Mouse (Mus musculus): Measurements from ENCODE around the gene Rpl3l. TPM values are rescaled to one million over a fixed set of nuclear protein-coding genes. Genes with fewer than 3 reads are reported as not detected.
A peak's percentile ranks its signal among the peaks of the same experiment; 100 is the strongest.
"Not testable (repeated sequence)": the region's sequence is repeated elsewhere in the genome, so short reads cannot be mapped to it uniquely, and the experiment has no call there.

The Rpl3l gene
- total RNA-seq, 4 experiments from 2014 or later: 389 to 453 (median 417) TPM

DNA sequence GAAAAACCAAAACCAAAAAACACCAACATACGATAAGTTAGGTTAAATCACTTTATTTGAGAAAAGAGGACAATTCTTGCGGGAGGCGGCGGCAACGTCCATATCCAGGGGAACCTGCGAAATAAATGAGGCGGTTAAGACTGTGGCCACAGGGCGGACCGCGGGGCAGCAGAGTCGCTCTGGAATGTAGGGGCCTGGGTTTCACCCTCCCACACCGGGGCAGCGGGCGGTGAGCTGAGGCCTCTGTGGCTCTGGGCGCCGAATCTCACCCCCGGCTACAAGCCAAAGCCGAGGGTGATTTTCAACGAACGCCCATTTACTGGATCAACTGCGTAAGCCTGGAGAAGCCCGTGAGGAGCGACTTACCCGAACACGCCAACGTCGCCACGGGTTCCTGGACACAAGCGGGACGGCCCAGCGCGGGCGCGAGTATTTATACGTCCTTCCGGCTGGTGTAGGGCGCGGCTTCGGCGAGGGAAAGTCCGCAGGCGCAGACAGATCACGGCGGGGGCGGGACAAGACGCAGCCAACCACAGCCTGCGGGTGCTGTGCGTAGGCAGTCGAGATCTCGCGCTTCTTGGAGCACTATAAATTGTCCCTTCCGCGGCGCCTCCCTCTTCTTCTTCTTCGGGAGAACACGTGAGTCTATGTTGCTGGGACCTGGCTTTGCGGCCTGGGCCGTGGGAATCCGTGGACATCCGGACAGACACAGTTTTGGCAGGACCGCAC is 8.0 kb upstream of the Rpl3l start:
- DNase-seq (ENCODE audit: low spot score): peak; percentile 97

DNA sequence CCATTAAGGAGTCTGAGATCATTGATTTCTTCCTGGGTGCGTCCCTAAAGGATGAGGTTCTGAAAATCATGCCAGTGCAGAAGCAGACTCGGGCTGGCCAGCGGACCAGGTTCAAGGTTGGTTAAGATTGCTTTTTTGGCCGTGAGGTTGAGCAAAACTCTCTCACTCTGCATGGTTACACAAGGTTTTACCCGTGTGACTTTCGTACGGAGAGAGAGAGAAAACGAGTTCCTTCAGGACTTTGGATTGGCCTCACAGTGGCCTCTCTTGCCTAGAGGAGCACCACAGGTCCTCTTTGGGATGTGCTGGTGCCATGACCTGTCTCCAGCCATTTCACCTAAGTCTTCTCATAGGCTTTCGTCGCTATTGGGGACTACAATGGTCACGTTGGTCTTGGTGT is 7.0 kb upstream of the Rpl3l start:
- not testable (repeated sequence) for DNase-seq (ENCODE audit: low spot score)

DNA sequence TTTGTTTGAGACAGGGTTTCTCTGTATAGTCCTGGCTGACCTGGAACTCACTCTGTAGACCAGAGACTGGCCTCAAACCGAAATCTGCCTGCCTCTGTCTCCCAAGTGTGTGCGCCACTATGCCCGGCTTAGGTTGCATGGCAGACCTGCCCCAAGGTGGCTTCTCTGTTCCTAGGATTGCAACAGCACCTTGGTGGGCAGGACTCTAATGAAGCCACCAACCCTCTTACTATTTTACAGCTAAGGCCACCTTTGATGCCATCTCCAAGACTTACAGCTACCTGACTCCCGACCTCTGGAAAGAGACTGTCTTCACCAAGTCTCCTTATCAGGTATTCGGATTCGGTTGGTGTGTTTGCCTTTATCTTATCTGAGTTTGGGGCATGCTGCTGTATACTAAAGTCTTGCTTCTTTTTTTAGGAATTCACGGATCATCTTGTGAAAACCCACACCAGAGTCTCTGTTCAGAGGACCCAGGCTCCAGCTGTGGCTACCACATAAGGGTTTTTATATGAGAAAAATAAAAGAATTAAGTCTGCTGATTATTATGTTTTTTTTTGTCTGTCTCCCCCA is 6.2 kb upstream of the Rpl3l start:
- DNase-seq (ENCODE audit: low spot score): not testable (repeated sequence)

DNA sequence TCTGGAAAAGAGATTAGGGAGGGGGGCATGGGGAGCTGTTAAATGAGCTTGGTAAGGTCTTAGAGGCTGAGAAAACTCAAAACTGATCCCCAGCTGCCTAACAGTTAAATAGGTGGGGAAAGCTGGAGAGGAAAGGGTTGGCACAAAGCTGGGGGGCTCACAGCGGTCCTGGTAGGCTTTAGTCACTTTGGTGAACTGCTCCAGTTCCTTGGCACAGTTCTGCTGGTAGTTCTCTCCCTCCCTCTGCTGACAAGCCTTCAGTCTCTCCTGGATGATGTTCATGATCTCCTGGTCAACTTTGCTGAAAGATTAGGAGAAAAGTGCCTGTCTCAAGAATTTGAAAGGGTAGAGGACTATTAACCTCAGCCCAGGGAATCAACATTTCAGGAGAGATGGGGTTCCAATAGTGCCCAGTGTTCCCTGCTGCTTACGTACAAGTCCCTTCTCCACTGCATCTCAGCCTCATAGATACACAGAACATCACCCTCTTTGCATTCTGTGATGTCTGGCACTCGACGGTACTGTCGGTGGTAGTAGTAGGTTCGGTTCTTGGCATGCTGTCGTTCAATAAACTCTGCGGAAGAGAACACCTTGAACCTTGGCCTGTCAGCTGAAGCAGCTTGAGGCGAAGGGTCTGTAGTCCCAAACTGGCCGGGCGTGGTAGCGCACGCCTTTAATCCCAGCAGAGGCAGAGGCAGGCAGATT is 5.2 kb upstream of the Rpl3l start:
- no peak for DNase-seq (ENCODE audit: low spot score)

DNA sequence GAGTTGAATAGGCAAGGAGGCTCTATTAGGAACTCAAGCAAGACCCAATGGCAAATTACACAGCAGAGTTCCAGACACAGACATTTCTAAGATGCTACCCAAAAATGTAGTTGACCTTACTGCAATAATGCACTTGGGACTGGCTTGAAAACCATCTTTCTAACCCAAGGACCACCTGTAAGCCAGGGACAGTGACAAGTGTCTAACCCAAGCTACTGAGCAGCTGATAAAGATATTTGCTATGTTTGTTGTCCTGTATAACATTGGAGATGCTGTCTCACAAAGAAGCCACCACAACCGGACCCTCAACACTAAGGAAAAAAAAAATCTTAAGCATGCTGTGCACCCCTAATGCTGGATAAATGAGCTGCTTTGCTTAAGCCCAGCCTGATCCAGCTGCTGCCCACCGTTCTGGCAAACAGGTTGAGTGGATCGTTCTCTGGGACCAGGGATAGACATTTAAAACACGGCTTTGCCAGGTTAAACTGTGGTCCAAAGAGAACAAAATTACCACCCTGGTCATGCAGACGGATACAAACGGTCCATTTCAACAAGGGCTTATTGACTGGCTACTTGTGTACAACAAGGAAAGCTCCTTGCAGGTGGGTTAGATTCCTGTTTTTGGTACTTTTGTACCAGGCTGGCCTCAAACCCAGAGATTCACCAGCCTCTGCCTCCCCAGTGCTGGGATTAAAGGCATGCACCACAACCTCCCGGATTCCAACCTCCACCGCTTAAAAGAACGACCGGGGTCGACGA is 4.3 kb upstream of the Rpl3l start:
- no peak for DNase-seq (ENCODE audit: low spot score)

DNA sequence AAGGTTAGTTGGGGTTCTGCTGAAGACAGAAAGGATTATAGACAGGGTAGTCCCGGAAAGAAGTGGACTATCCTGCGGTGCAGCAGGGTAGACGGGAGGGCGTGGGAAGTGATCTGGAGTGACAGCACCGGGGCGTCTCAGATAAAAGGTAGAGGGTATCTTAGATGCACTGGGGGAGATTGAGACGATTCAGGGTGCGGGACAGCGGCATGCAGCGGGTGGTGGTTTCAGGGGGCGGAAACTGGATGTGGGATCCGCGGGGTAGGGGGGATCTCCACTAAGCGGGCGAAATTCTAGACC is 3.8 kb upstream of the Rpl3l start:
- no peak for DNase-seq (ENCODE audit: low spot score)

DNA sequence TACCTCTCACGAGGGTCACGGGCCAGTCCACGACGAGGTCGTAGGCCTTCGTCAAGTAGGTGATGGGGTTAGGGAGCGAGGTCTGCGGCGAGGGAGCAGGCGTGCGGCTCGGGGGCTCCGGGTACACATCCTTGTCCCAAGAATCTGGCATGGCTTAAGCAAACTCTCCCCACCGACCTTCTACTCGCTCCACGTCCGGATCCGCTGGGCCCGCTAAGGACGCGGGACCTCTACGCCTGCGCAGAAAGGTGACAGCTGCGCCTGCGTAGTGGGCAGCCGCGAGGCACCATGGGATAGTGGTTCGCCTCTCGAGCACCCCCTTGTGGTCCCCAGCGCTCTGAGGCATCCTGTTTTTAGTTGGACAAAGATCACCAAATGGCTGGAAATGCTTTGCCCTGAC is 3.4 kb upstream of the Rpl3l start, which contains the start of gene Ndufb10:
Gene Ndufb10 (minus strand): TSS at position 295 of the 400 bp plus-strand sequence.
- peak; percentile 96 for DNase-seq (ENCODE audit: low spot score)

DNA sequence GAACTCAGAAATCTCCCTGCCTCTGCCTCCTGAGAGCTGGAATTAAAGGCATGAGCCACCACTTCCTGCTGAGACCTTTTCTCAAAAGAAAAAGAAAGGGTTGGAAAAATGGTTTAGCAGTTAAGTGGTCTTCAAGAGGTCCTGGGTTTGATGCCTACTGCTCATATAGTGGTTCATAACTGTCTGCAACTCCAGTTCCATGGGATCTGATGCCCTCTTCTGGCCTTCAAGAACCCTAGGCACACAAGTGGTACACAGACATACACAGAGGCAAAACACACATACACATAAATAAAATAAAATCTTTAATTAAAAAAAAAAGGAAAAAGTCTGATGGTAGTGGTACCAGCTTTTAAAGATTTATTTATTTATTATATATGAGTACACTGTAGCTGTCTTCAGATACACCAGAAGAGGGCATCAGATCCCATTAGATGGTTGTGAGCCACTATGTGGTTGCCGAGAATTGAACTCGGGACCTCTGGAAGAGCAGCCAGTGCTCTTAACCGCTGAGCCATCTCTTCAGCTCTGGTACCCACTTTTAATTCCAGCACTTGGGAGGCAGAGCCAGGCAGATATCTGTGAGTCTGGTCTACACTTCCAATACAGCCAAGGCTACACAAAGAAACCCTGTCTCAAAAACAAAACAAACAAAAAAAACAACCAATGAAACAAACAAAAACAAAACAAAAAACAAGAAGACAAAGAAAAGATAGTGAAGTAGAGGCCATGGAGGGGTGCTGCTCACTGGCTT is 1.8 kb upstream of the Rpl3l start:
- no peak for DNase-seq (ENCODE audit: low spot score)

DNA sequence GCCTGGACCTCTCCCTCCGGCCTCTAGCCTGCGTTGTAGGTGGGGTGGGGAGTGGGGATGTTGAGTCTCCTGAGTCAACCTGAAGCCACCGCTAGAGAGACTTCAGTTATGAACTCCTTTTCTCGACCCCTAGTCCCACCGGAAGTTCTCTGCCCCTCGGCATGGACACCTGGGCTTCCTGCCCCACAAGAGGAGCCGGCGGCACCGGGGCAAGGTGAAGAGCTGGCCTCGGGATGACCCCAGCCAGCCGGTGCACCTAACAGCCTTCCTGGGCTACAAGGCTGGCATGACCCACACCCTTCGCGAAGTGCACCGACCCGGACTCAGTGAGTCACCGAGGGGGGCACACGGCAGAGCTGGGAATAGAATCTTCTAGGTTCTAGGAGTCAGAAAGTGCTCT is 564 bp downstream of the Rpl3l start:
- no peak for DNase-seq (ENCODE audit: low spot score)

DNA sequence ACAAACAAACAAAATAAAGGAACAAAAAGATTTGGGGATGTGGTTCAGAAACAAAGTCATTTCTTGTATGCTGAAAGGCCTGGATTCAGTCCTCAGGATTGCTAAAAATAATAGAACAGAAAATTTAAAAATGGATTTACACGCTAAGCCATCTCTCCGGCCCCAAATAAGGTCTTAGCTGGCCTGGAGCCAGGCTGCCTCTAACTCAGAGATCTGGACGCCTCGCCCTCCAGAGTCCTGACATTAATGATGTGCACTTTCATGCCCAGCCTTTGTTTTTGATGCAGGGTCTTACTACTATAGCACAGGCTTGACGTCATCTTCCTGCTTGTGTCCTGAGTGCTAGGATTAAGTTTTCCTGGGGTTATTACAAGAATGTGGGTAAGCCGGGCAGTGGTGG is 1.4 kb downstream of the Rpl3l start:
- no peak for DNase-seq (ENCODE audit: low spot score)

DNA sequence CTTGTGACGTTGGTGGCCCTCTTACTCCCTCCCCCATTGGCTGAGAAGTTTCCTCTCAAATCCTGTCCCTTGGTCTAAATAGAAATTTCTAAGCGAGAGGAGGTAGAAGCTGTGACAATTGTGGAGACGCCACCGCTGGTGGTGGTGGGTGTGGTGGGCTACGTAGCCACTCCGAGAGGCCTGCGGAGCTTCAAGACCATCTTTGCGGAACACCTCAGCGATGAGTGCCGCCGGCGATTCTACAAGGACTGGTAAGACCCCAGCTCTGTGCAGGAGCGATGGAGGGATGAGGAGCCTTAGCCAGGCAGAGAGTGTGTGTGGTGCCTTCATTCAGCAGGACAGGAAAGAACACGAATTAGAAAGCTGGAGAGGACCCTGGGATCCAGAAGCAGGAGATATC is 3.2 kb downstream of the Rpl3l start:
- no peak for DNase-seq (ENCODE audit: low spot score)

DNA sequence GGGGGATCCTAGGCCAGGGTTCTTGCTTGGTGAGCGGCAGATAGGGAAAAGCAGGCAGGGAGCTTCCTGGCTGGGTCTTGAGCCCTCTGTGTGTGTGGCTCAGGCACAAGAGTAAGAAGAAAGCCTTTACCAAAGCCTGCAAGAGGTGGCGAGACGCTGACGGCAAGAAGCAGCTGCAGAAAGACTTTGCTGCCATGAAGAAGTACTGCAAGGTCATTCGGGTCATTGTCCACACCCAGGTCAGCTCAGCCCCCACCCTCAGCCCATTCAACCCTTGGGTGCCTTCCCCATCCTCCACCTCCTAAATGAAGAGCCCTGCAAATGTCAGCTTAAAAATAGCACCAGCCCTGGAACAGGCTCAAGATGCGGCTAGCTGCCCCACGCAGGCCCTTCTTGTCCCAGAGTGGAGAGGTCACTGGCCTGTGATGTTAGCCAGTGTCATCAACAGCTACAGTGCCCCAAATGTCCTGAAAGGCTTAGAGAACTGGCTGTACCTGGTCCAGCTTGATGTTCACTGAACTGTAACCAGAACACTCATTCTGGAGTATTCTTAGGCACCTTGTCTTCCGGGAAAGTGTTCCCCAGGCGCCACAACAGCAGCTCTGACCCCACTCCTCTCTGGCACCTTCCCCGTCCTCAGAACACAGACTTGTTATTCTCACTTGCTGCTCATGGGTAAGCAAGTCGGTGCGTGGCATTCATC is 4.8 kb downstream of the Rpl3l start:
- DNase-seq (ENCODE audit: low spot score): peak; percentile 63

DNA sequence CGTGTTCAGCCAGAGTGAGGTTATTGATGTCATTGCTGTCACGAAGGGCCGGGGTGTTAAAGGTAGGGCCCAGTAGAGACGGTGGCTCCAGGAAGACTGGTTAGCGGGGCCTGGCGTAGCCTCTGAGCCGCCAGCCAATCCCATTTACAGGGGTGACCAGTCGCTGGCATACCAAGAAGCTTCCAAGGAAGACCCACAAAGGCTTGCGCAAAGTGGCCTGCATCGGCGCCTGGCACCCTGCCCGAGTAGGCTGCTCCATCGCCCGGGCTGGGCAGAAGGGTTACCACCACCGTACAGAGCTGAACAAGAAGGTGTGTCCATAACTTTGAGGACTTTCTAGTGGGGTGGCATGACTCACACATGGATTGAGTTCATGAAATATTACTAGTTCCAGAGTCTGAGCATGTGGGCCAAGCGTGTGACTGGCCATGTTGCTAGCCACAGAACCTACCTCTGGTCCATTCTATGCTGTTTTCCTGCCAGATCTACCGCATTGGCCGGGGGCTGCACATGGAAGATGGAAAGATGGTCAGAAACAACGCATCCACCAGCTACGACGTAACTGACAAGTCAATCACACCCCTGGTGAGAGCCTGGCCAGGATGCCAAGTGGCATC is 5.9 kb downstream of the Rpl3l start:
- DNase-seq (ENCODE audit: low spot score): no peak

DNA sequence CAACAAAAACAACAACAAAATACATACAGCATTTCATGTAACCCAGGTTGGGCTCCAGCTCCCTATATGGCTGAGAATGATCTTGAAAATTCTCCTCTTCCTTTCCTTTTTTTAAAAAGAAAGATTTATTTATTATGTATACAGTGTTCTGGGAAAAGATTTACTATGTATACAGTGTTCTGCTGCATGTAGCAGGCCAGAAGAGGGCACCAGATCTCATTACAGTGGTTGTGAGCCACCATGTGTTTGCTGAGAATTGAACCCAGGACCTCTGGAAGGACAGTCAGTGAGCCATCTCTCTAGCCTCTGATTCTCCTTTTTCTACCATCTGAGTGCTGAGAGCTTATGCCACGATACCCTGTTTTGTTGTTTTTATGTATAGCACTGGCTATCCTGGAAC is 6.9 kb downstream of the Rpl3l start:
- no peak for DNase-seq (ENCODE audit: low spot score)

DNA sequence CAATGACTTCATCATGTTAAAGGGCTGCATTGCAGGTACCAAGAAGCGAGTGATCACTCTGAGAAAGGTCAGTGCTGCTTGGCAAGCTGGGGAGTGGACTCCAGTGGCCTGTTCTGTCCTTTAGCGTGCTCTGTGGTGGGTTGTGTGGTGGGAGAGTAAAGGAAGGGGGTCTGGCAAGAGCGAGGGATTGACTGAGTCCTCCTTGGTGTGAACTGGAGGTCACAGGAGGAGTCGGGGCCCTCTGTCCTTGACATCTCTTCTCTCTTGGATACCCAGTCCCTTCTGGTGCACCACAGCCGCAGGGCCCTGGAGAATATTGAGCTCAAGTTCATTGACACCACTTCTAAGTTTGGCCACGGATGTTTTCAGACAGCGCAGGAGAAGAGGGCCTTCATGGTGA is 7.8 kb downstream of the Rpl3l start:
- DNase-seq (ENCODE audit: low spot score): no peak

DNA sequence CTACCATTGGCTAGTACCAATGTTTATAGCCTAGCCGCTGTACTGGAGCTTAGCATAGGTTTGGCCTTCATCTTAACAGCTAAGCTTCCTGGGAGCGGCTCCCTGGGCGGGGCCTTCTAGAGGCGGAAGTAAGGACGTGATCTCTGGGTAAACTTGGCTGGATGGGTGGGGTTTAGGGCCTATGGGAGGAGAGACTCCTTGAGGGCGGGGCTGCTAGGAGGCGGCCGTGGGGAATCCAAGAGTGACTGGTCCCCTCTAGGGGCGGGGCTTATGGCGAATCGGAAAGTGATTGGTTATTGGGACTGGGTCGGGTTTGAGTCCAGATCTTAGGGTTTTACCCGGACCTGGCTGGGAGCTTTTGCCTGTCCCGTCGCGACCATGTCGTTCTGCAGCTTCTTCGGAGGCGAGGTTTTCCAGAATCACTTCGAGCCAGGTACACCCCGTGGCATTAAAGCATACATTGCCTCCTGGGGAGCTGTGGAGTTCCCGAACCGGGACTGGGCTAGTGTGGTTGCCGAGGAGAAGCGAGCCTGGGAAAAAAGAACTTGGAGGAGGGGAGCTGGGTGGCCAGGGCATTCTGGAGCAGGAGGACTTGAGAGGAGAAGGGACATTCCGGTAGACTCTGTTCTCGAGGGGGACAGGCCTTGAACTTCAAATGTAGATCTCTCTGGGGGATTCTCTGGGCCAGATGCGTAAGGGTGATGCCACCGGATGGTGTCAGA is 8.9 kb downstream of the Rpl3l start, which contains the start of gene Msrb1:
Gene Msrb1 (plus strand): TSS at position 313 of the 722 bp plus-strand sequence.
- peak; percentile 98 for DNase-seq (ENCODE audit: low spot score)

DNA sequence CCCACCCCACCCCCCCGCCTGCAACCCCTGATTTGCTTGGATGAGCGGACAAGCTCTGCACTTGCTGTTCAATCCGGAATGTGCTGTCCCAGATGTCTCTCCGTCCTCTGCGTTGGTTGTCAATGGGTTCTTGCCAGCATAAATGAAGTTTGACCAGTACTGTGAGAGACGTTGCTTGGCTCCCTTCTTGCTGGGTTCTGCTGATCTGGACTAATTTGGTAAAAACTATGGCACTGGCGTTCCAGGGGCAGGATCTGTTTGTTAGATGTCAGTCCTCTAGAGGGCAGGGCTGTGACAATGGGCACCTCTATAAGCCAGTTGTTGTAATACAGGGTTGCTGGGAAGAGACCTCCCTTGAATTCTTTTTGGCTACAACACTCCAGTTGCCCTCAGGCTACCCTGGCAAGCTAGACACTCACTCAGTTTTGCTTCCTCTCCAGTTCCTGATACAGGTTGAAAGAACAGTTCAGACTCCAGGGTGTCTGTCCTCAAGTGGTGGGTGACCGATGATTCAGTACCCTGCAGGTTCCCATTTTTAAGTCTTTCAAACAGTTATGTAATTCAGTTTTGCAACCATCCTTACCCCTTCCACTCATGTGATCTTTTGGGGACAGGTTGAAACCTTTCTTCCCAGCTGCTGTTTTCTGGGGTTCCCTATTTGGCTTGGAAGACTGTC is 9.7 kb downstream of the Rpl3l start:
- DNase-seq (ENCODE audit: low spot score): no peak

DNA sequence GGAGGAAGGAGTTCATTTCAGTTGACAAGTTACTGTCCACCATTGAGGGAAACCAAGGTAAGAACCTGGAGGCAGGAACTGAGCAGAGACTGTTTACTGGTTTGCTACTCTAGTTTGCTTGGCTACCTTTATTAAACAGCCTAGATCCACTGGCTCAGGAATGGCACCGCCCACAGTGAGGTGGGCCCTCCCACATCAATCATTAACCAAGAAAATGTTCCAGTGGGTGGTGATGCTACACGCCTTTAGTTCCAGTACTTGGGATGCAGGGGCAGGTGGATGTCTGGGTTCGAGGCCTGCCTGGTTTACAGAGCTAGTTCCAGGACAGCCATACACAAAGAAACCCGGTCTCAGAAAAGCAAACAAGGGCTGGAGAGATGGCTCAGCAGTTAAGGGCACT is 10.6 kb downstream of the Rpl3l start:
- no peak for DNase-seq (ENCODE audit: low spot score)

DNA sequence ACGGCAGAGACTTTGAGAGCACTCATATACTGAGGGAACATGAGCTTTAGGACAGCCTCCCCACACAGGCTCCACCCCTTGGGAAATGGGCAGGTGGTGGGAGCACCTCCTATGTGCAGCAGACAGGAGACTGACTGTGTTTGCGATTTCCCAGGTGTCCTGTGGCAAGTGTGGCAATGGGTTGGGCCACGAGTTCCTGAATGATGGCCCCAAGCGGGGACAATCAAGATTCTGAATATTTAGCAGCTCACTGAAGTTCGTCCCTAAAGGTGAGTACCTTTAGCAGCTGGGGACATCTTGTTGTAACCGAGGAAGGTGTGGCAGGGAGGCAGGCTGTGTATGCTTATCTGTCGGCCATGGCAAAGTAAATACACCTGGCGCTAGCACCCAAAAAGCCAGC is 12.3 kb downstream of the Rpl3l start:
- no peak for DNase-seq (ENCODE audit: low spot score)

Data from heart, adult 8-10 months (tissue).